In the genomic region with DNA sequence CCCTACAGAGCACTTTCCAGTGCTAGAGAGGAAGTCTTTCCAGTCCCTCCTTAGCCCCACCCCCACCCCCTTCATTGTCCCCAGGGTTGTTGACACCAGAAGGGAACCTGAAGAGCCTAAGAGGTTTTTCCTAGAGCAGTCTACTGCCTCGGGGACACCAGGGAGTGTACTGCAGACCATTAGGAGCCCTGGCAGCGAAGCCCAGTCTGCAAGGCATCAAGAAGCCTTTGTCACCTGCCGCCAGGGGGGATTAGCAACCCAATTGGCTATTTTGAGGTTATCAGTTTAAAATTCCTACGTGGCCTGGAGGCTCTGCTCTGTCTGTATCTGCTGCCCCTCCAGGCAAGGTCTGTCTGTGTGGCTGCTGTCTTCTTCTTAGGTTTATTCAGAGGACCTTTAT, we compare ENCODE assay signal across 14 mouse cellular contexts. TPM values are rescaled to one million over a fixed set of nuclear protein-coding genes. Genes with fewer than 3 reads are reported as not detected.
A peak's percentile ranks its signal among the peaks of the same experiment; 100 is the strongest.
DNase-seq lines count a peak whose midpoint lies in the region; ATAC-seq lines count a peak whose summit lies in the region.
"Had no signal": no experiment of that assay in that cellular context is flagged by ENCODE, and none has a peak within 500 bp of the region (broad histone marks: within the 10 kb centered on the region; RNA-seq: fewer than 3 reads in every experiment).

No protein-coding gene starts in this region.

- 0 out of 2 replicates have a peak, but pooled peaks have one; percentile 7 for ATAC-seq in heart, embryonic 11.5 days (replicated peaks; ENCODE audit: insufficient number of reproducible peaks, low FRiP score, low TSS enrichment)
- no peak; the same call in 1 of the 2 replicates for ATAC-seq in kidney, embryonic 16.5 days (ENCODE audit: low FRiP score, low TSS enrichment)
- ATAC-seq in embryonic facial prominence, embryonic 13.5 days (ENCODE audit: insufficient number of reproducible peaks, insufficient read depth, low FRiP score, low TSS enrichment, low read depth): no peak
- no peak for ATAC-seq in frontal cortex, adult (ENCODE audit: low TSS enrichment)

- H3K4me3 ChIP-seq in heart, embryonic 11.5 days (ENCODE audit: low read depth, low read length): peak overlapping the region; percentile 11; the same call in 1 of the 2 replicates
- H3K4me3 ChIP-seq in kidney, embryonic 16.5 days (ENCODE audit: low read length): no peak overlapping the region
- no peak overlapping the region for H3K4me3 ChIP-seq in embryonic facial prominence, embryonic 13.5 days
- H3K4me3 ChIP-seq: heart, adult 2 months had no signal

- H3K36me3 ChIP-seq in heart, embryonic 11.5 days (ENCODE audit: control insufficient read depth, insufficient read depth, low read length): no peaks in the 10 kb centered on the region
- H3K36me3 ChIP-seq in kidney, embryonic 16.5 days (ENCODE audit: insufficient read depth, low read length): no peaks in the 10 kb centered on the region
- H3K36me3 ChIP-seq in embryonic facial prominence, embryonic 13.5 days: no peaks in the 10 kb centered on the region

- peak overlapping the region; percentile 55 for H3K4me2 ChIP-seq in heart, embryonic 11.5 days
- H3K4me2 ChIP-seq in kidney, embryonic 16.5 days (replicated peaks; ENCODE audit: low read depth, low read length): no peak overlapping the region
- no peak overlapping the region for H3K4me2 ChIP-seq in embryonic facial prominence, embryonic 13.5 days

- no peaks in the 10 kb centered on the region for H3K27me3 ChIP-seq in heart, embryonic 11.5 days (ENCODE audit: control insufficient read depth, insufficient read depth, low read length)
- no peaks in the 10 kb centered on the region for H3K27me3 ChIP-seq in kidney, embryonic 16.5 days (ENCODE audit: insufficient read depth, low read length)
- H3K27me3 ChIP-seq in embryonic facial prominence, embryonic 13.5 days: no peaks in the 10 kb centered on the region

- intact Hi-C loops in heart, postnatal 36 days (cut with DNase I): no loop called here

- no peaks in the 10 kb centered on the region for H3K9me3 ChIP-seq in heart, embryonic 11.5 days (replicated peaks; ENCODE audit: control insufficient read depth, low read length)
- no peaks in the 10 kb centered on the region for H3K9me3 ChIP-seq in kidney, embryonic 16.5 days (ENCODE audit: low read length)
- H3K9me3 ChIP-seq in embryonic facial prominence, embryonic 13.5 days: no peaks in the 10 kb centered on the region

- H3K9ac ChIP-seq in heart, embryonic 11.5 days (ENCODE audit: low read depth, low read length): no peak overlapping the region
- no peak overlapping the region for H3K9ac ChIP-seq in kidney, embryonic 16.5 days (replicated peaks; ENCODE audit: low read length)
- H3K9ac ChIP-seq in embryonic facial prominence, embryonic 13.5 days: no peak overlapping the region

- DNase-seq in heart, postnatal 36 days: no peak
- DNase-seq in kidney, adult 8-10 months: no peak
- peak; percentile 85 for DNase-seq in ES-CJ7 (ENCODE audit: low read depth, low spot score)
- DNase-seq in cerebellum, postnatal 4 days (ENCODE audit: low spot score in 2 of 2): no peak
- DNase-seq: adrenal gland, adult 2 months; cerebellum, postnatal 14 days; heart, adult 2 months; kidney, postnatal 14 days; layer of hippocampus, postnatal 36 days; lung, postnatal 10 days had no signal

- peak overlapping the region; percentile 76 for H3K27ac ChIP-seq in heart, embryonic 11.5 days (ENCODE audit: low read depth, low read length)
- H3K27ac ChIP-seq in kidney, embryonic 16.5 days (ENCODE audit: low read length): peak overlapping the region; percentile 25; the same call in 1 of the 2 replicates
- H3K27ac ChIP-seq in embryonic facial prominence, embryonic 13.5 days: peak overlapping the region; percentile 33; the same call in 1 of the 2 replicates
- H3K27ac ChIP-seq: heart, adult 2 months had no signal

- WGBS in heart, embryonic 11.5 days (ENCODE audit: insufficient replicate concordance): 2% methylated on average over 4 of the region's 4 CpGs
- WGBS in kidney, embryonic 16.5 days: 23% methylated on average over 4 of the region's 4 CpGs
- WGBS in embryonic facial prominence, embryonic 13.5 days: 11% methylated on average over 4 of the region's 4 CpGs

- peaks cover 23% of the 10 kb centered on the region for H3K4me1 ChIP-seq in heart, embryonic 11.5 days (ENCODE audit: control insufficient read depth, insufficient read depth, low read length)
- peaks cover 33% of the 10 kb centered on the region for H3K4me1 ChIP-seq in kidney, embryonic 16.5 days (ENCODE audit: insufficient read depth, low read length)
- H3K4me1 ChIP-seq in embryonic facial prominence, embryonic 13.5 days: peaks cover 32% of the 10 kb centered on the region

RNA-seq across cellular contexts. Expression of a gene that starts 26.9 kb away (rescaled TPM):
- polyA plus RNA-seq in heart, embryonic 11.5 days (2014; fragmentation: Nextera tagmentation; extraction: Ambion mirVana): 3.2 and 4.3 TPM in 2 replicates
- under 1 TPM; 0.30 to 0.33 TPM for total RNA-seq in heart, postnatal 36 days (2021)
- 1.8 and 2.0 TPM in 2 replicates for polyA plus RNA-seq in kidney, embryonic 16.5 days (2015; fragmentation: Nextera tagmentation; extraction: Ambion mirVana)
- 1.3 and 1.8 TPM in 2 replicates for polyA plus RNA-seq in embryonic facial prominence, embryonic 13.5 days (2015; fragmentation: Nextera tagmentation; extraction: Ambion mirVana)

Comparison
In these comparisons a context has a peak if more than half of its experiments do, and no peak if none do; other contexts are left out.
1. H3K27ac ChIP-seq: peak in every context shown above with its lines; median percentile 76 in heart, embryonic 11.5 days; 33 in embryonic facial prominence, embryonic 13.5 days; 25 in kidney, embryonic 16.5 days.